Mouse (Mus musculus): ENCODE measurements around the gene Gnl3l.

Gene Gnl3l

GRCm38 (mm10) chrX:151016938-151017877 lies at the start of gene Gnl3l:
Gnl3l (minus strand) TSS chrX:151017322.
- no peak for TF ChIP-seq GATA4 (IDR thresholded peaks at IDR 0.05; ENCODE audit: insufficient replicate concordance, low read length)

- TF ChIP-seq GATA4 (IDR thresholded peaks at IDR 0.05; ENCODE audit: insufficient replicate concordance, low read length) = no peak
These were observed 49.0 kb upstream of the Gnl3l start for GRCm38 (mm10) chrX:151066071-151066666.

GRCm38 (mm10) chrX:151061615-151062299 lies 44.6 kb upstream of the Gnl3l start:
- TF ChIP-seq GATA4 (IDR thresholded peaks at IDR 0.05; ENCODE audit: insufficient replicate concordance, low read length) = no peak

GRCm38 (mm10) chrX:151059346-151059745 lies 42.2 kb upstream of the Gnl3l start:
- TF ChIP-seq GATA4 (IDR thresholded peaks at IDR 0.05; ENCODE audit: insufficient replicate concordance, low read length) = no peak

- no peak for TF ChIP-seq GATA4 (IDR thresholded peaks at IDR 0.05; ENCODE audit: insufficient replicate concordance, low read length)
These were observed 38.4 kb upstream of the Gnl3l start for GRCm38 (mm10) chrX:151055559-151055958.

- no peak for TF ChIP-seq GATA4 (IDR thresholded peaks at IDR 0.05; ENCODE audit: insufficient replicate concordance, low read length)
These were observed 37.4 kb upstream of the Gnl3l start for GRCm38 (mm10) chrX:151054489-151054888.

- TF ChIP-seq GATA4 (IDR thresholded peaks at IDR 0.05; ENCODE audit: insufficient replicate concordance, low read length) = no peak
These were observed 33.2 kb upstream of the Gnl3l start for GRCm38 (mm10) chrX:151050337-151050736.

GRCm38 (mm10) chrX:151049661-151050215 lies 32.6 kb upstream of the Gnl3l start:
- no peak for TF ChIP-seq GATA4 (IDR thresholded peaks at IDR 0.05; ENCODE audit: insufficient replicate concordance, low read length)

- no peak for TF ChIP-seq GATA4 (IDR thresholded peaks at IDR 0.05; ENCODE audit: insufficient replicate concordance, low read length)
These were observed 30.4 kb upstream of the Gnl3l start for GRCm38 (mm10) chrX:151047431-151048058.

- TF ChIP-seq GATA4 (IDR thresholded peaks at IDR 0.05; ENCODE audit: insufficient replicate concordance, low read length) = no peak
These were observed 29.8 kb upstream of the Gnl3l start for GRCm38 (mm10) chrX:151046777-151047430.

- TF ChIP-seq GATA4 (IDR thresholded peaks at IDR 0.05; ENCODE audit: insufficient replicate concordance, low read length) = no peak
These were observed 29.2 kb upstream of the Gnl3l start for GRCm38 (mm10) chrX:151046321-151046720.

GRCm38 (mm10) chrX:151045850-151046249 lies 28.7 kb upstream of the Gnl3l start, which contains the start of gene Fgd1:
Fgd1 (plus strand) TSS chrX:151046150.
- no peak for TF ChIP-seq GATA4 (IDR thresholded peaks at IDR 0.05; ENCODE audit: insufficient replicate concordance, low read length)

- TF ChIP-seq GATA4 (IDR thresholded peaks at IDR 0.05; ENCODE audit: insufficient replicate concordance, low read length) = no peak
These were observed 24.1 kb upstream of the Gnl3l start for GRCm38 (mm10) chrX:151041223-151041622.

- no peak for TF ChIP-seq GATA4 (IDR thresholded peaks at IDR 0.05; ENCODE audit: insufficient replicate concordance, low read length)
These were observed 14.3 kb upstream of the Gnl3l start for GRCm38 (mm10) chrX:151031400-151031799.

All from liver, adult (tissue).